23 mouse cellular contexts compared by ENCODE assay signal in the genomic region with DNA sequence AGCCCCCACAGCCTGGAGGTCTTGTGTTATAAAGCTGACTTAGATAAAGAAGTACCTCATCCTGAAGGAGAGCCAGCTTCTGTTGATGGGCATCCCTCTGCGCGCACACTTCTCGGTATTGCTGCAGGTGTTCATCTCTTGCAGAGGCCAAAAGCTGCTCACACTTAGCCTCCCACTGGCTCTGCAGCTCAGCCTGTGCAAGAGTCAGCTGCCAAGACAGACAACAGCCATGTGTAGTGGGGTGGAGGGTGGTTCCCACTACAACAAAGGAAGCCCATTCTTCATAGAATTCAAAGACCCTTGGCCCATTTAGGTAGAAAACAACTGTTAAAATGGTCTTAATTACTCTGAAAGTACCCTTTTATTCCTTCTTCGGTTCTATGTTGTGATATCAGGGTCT.
"Had no signal": no experiment of that assay in that cellular context is flagged by ENCODE, and none has a peak within 500 bp of the region (broad histone marks: within the 10 kb centered on the region; RNA-seq: fewer than 3 reads in every experiment).

No protein-coding gene starts in this region.

- H3K9ac ChIP-seq: limb, embryonic 13.5 days; liver, embryonic 12.5 days; liver, embryonic 15.5 days; lung, embryonic 15.5 days; midbrain, embryonic 13.5 days; neural tube, embryonic 13.5 days; stomach, embryonic 15.5 days had no signal

- DNase-seq: kidney, postnatal 14 days; kidney, postnatal 4 days; layer of hippocampus, adult 9-11 months; liver; lung, adult 18-20 months; lung, postnatal 10 days; lung, postnatal 36 days; retina, postnatal 1 day; right cerebral cortex, postnatal 25 days; spleen, adult 18-20 months; thymus, postnatal 25 days had no signal

- H3K4me2 ChIP-seq: limb, embryonic 13.5 days; liver, embryonic 12.5 days; liver, embryonic 15.5 days; lung, embryonic 15.5 days; midbrain, embryonic 13.5 days; neural tube, embryonic 13.5 days; stomach, embryonic 15.5 days had no signal

- H3K4me1 ChIP-seq: limb, embryonic 10.5 days; limb, embryonic 13.5 days; liver, embryonic 12.5 days; liver, embryonic 15.5 days; lung, embryonic 15.5 days; midbrain, embryonic 13.5 days; neural tube, embryonic 13.5 days; stomach, embryonic 15.5 days had no signal

- H3K27ac ChIP-seq: limb, embryonic 10.5 days; limb, embryonic 13.5 days; liver, embryonic 12.5 days; liver, embryonic 15.5 days; lung, embryonic 15.5 days; midbrain, embryonic 10.5 days; midbrain, embryonic 13.5 days; neural tube, embryonic 13.5 days; stomach, embryonic 15.5 days had no signal

- H3K9me3 ChIP-seq: limb, embryonic 10.5 days; limb, embryonic 13.5 days; liver, embryonic 12.5 days; liver, embryonic 15.5 days; lung, embryonic 15.5 days; megakaryocyte, embryonic 14.5 days; midbrain, embryonic 10.5 days; midbrain, embryonic 13.5 days; neural tube, embryonic 13.5 days; stomach, embryonic 15.5 days had no signal

- ATAC-seq: liver, embryonic 12.5 days; midbrain, embryonic 13.5 days; midbrain, embryonic 16.5 days had no signal

- H3K27me3 ChIP-seq: limb, embryonic 13.5 days; liver, embryonic 12.5 days; liver, embryonic 15.5 days; lung, embryonic 15.5 days; megakaryocyte, embryonic 14.5 days; midbrain, embryonic 13.5 days; neural tube, embryonic 13.5 days; stomach, embryonic 15.5 days had no signal

- H3K4me3 ChIP-seq: limb, embryonic 10.5 days; limb, embryonic 13.5 days; liver, embryonic 12.5 days; liver, embryonic 15.5 days; lung, embryonic 15.5 days; megakaryocyte, embryonic 14.5 days; midbrain, embryonic 10.5 days; midbrain, embryonic 13.5 days; myocyte; neural tube, embryonic 13.5 days; stomach, embryonic 15.5 days had no signal
